Mouse (Mus musculus): ENCODE measurements around the gene Parvb.

Gene Parvb

DNA sequence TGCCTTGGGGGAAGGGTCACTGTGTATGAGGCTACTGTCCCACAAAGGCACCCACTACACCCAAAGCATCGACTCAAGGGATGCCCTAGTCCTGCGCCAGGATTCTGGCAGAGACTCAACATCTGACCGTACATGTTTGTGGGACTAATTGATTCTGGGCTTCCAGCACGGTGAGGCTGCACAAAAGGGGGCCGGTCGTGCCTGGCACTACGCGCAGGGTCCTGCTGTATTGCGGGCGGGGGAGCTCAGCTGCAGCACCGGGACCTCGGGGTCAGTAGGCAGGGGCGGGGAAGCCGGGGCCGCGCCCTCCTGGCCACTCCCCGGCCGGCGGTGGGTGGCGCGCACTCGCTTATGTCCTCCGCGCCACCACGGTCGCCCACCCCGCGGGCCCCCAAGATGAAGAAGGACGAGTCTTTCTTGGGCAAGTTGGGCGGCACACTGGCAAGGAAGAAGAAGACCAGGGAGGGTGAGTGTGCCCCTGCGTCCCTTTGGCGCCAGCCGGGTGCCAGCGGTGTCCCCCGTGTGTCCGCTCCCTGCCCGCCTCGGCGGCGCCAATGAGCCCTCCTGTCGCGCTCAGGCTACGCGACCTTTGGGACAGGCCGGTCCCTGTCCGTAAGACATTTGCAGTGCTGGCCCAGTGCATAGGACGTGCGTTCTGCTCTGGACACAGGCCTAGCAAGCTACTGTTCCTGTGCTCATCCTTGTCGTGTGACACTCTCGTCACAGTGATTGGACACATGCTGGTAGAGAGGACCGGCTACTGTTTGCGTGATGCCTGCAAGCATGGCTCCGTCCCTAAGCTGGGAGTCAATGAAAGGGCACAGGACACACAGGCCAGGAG, at the start of gene Parvb:
Gene Parvb, plus strand, starts transcription at position 323 of the 841 bp plus-strand sequence.
- peak; percentile 27 to 30 for DNase-seq (ENCODE audit: low spot score in 2 of 2)

DNA sequence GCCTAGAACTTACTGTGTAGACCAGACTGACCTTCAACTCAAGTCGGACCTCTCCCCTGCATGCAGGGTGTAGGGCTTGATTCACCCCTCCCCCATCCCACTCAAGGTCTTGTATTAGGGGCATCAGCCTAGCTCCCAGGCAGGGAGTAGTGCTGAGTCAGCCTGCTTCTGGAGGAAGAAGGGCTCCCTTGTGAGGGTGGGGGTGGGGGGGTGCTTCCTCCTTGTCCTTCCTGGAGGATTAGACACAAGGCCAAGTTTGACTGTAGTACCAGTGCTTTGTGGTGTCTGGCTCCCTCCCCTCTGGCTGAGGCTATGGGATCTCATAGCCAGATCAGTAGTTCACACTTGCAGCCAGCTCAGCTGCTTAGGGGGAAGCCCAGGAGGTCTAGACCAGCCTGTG, 47.9 kb upstream of the Parvb start:
- DNase-seq (ENCODE audit: low spot score in 2 of 2) = no peak

DNA sequence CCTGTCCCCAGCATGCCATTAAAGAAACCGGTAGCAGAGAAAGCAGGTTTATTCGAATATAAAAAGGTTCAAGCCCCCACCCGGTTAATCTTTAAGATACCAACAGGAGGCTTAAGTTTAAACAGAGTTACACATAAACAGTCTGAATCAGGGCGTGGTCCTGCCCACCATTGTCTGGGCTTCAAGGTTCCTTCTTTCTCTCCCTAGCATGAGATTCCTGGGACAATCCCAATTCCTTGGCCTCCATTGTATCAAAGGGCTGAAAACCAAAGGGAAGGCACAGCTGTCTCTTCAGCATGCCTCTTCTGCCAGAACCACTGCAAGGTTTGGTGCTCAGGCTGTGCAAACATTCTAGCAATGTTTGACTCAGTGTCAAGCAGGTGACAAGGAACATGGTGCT, 45.6 kb upstream of the Parvb start:
- no peak for DNase-seq (ENCODE audit: low spot score in 2 of 2)

DNA sequence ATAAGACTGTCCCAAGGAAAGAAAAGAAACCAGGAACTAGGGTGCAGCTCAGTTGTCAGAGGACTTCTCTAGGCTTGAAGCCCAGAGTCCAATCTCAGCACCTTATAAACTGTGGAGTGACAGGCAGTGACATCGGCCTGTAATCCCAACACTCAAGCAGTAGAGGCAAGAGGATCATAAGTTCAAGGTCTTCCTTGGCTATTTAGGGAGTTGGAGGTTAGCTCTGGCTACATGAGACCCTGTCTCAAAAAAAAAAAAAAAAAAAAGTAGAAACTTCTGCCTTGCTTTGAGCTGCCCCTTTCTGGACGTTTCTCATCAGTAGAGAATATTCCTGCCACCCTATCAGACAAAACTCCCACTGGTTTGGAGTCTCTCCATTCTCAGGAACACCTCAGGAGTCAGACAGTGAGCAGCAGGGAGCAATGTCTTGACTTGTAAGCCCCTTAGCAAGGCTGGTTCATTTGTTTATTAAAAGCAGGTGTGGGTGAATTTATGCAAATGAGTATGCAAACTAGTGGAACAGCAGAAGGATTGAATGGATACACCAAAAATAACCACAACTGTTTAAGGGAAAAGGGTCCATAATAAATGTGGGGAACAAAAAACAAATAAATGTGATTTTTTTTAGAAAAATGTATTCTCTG, 42.8 kb upstream of the Parvb start:
- DNase-seq (ENCODE audit: low spot score in 2 of 2) = no peak

GRCm38 (mm10) chr15:84189881-84190280, 42.0 kb upstream of the Parvb start:
- no peak for DNase-seq (ENCODE audit: low spot score in 2 of 2)

DNA sequence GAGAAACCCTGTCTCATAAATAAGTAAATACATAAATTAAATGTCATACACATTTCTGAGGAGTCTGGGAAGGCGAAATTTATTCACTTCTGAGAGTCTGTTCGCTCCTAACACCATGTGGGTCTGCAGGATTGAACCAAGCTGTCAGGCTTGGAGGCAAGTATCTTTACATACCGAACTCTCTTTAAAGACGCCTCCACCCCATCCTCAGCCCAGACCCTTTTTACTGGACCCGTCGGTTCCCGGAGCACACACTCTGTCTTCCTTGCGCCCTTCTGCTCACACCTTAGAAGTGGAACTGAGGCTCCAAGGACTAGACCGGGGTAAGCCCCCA, 40.2 kb upstream of the Parvb start:
- DNase-seq (ENCODE audit: low spot score in 2 of 2) = no peak

- DNase-seq (ENCODE audit: low spot score in 2 of 2) = peak; percentile 81 to 90
Observed at GRCm38 (mm10) chr15:84192058-84192791, 39.6 kb upstream of the Parvb start, which contains the start of gene Samm50. Samm50 (plus strand) TSS chr15:84192241.

- DNase-seq (ENCODE audit: low spot score in 2 of 2) = no peak
Observed at GRCm38 (mm10) chr15:84196486-84197165, 35.2 kb upstream of the Parvb start.

DNA sequence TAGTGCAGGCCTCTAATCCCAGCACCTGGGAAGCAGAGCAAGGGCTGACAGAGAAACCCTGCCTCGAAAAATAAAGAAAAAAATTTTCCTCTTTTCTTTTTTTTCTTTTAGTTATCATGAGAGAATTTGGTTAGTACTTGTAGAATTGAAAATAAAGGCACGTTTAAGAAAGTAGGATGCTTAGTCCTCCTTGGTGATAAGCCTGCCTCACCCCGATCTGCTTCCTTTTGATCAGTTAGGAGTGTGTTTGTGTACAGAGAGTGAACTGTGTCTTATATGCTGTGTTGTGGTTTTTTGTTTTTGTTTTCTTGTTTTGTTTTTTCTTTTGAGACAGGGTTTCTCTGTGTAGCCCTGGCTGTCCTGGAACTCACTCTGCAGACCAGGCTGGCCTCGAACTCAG, 24.5 kb upstream of the Parvb start:
- DNase-seq (ENCODE audit: low spot score in 2 of 2) = no peak

- no peak for DNase-seq (ENCODE audit: low spot score in 2 of 2)
Observed at GRCm38 (mm10) chr15:84209517-84210412, 22.1 kb upstream of the Parvb start.

DNA sequence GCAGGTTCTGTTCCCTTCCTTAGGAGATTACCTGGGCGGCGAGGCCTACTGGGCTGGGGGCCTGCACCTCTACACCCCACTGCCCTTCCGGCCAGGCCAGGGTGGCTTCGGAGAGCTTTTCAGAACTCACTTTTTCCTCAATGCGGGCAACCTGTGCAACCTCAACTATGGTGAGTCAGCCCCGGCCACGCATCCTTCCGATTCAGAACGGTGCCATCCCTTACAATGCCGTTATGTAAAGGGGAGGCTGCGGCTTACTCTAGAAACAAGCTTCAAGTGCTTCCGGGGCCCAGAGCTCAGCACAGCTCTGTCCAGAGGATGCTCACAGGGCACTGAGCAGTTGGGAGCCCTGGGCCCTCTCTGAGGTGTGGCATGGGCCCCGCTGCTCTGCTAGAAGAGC, 21.4 kb upstream of the Parvb start:
- no peak for DNase-seq (ENCODE audit: low spot score in 2 of 2)

GRCm38 (mm10) chr15:84210941-84211340, 20.9 kb upstream of the Parvb start:
- DNase-seq (ENCODE audit: low spot score in 2 of 2) = no peak

GRCm38 (mm10) chr15:84211564-84211963, 20.3 kb upstream of the Parvb start:
- DNase-seq (ENCODE audit: low spot score in 2 of 2) = no peak

DNA sequence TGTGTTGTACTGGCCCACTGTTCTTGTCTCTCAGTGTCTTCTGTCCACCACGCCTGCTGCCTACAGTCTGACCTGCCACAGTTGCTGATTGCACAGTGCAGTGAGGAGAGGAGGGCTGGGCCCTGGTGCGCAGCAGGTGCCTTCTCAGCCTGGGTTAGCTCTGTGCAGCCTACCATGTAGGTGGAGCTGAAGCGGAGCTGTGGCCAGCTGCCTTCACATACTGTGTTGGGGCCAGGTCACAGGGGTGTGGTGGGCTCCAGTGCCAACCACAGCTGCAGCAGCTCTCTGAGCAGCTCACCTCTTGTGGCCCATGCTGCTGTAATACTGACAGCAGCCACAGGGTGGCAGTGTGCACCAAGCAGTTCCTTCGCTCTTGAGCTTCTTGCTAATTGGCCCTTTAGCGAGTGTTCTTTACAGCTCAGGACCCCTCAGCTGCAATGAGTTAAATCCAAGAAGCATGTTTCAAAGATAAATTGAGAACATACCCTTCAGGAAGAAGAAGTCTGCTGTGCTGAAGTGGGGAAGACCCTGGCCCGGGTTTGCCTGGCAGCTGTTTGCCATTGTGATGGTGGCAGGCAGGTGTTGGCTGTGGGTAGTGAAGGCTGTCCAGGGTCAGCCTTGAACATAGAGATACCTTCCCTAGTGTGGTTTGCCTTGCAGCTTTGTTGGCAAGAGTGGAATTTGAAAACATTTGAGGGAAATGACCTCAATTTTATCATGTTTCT, 19.6 kb upstream of the Parvb start:
- peak; percentile 79 for DNase-seq (ENCODE audit: low spot score in 2 of 2)

DNA sequence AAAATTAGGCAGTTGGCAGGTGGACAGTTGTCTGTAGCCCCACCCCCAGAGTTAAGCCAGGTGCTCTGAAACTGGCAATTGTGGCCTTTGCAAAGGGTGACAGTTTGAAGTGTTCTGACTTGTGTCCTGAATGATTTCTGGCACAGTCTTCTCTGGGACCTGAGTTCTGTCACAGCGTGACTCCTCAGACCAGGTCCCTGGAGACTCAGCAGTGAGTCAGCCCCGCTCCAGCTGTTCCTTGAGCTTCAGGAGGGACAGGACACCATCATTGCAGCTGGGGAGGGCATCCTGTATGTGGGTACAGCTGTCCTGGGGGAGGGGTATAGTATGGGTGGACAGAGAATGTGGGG, 19.1 kb upstream of the Parvb start:
- no peak for DNase-seq (ENCODE audit: low spot score in 2 of 2)

DNA sequence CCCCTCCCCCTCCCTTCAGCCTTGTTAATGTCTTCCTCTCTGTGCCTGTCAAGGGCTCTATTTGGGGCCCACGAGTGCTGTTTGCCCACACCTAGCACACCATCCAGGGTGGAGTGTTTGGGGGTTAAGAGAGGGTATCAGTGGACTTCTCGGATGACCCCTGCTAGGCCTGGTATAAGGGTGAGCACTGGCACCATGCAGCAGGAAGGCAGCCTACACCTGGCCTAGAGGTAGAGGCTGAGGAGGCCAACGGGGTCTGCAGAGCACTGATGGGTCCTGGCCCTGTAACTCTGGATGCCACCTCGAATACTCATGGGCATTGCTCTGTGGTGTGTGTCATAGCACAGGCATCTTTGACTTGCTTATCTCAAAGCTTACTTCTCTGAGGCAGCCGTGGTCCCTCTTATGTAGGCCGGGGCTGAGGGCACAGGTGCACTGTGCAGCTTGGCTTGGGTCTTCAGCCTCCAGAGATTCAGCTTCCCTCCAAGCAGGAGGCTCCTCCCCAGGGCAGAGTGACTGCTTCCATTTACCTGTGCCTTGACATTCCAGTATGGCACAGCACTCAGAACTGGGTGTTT, 18.6 kb upstream of the Parvb start:
- no peak for DNase-seq (ENCODE audit: low spot score in 2 of 2)

GRCm38 (mm10) chr15:84214476-84214875, 17.4 kb upstream of the Parvb start:
- DNase-seq (ENCODE audit: low spot score in 2 of 2) = no peak

DNA sequence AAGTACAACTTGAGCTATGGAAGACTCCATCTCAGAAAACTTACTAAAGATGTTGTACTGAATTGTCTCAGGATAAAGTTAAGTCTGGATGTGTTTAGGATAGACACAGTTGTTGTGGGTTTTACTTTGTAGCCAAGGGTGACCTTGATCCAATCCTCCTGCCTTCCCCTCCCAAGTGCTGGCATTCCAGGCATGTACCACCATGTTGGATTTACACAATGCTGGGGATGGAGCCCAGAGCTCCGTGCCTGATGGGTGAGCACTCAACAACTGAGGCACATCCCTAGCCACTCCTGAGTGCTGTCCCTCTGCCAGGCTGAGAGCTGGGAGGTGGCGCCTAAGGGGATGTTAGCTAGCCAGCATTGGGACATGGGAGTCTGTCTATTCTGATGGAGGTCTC, 16.6 kb upstream of the Parvb start:
- no peak for DNase-seq (ENCODE audit: low spot score in 2 of 2)

- no peak for DNase-seq (ENCODE audit: low spot score in 2 of 2)
Observed at GRCm38 (mm10) chr15:84216026-84216425, 15.8 kb upstream of the Parvb start.

- DNase-seq (ENCODE audit: low spot score in 2 of 2) = no peak
Observed at GRCm38 (mm10) chr15:84216461-84217084, 15.3 kb upstream of the Parvb start.

All from urinary bladder, postnatal 36 days (tissue).